8 mouse cellular contexts compared by ENCODE assay signal in the genomic region with DNA sequence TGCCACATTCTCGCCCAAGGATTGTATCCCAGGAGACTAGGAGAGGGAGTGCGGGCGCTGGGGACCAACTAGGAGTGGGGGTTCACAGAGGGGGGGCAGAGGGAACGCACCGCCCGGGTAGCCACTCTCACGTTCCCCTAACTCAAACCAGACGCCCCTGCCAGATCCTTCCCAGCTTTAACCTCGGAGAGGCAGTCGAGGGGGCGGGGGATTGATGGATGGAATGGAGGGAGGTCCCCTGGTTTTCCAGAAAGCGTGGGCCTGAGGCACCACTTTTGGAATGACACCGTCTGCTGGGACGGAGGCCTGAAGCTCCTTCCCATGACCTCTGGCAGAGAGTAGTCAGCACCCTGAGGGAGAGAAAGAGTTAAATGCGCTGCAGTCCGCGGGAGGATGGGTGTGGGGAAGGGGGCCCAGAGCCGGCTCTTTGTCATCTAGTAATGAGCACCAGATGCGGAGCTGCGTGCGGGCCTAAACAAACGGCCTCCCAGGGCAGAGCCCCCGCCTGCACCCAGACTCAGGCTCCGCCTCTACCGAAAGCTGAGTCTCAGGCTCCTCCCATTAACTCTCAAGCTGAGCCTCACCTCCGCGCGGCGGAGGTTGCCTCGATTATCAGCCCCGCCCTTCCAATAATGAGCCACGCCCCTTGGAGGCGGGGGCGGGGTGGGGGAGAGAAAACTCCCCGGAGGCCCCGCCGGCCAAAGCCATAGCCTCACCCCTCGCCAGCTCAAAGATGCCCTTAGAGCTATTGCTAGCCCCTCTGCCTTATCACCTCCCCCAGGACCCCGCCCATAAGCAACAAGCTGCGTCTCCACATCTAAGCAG. TPM values are rescaled to one million over a fixed set of nuclear protein-coding genes. Genes with fewer than 3 reads are reported as not detected.
DNase-seq lines count a peak whose midpoint lies in the region; ATAC-seq lines count a peak whose summit lies in the region.

No protein-coding gene starts in this region.

- DNase-seq in left cerebral cortex, postnatal 4 days = peak; percentile 41
- DNase-seq in left cerebral cortex, postnatal 14 days (ENCODE audit: low spot score in 2 of 2) = no peak
- peak; percentile 85 for DNase-seq in c-Kit-positive CD71-negative TER-119-negative erythroid progenitor cells, embryonic 14.5 days (ENCODE audit: low read depth)
- peak; percentile 98 for DNase-seq in forelimb bud, embryonic 11.5 days (ENCODE audit: low read depth, low spot score)
- DNase-seq in liver = peak; percentile 90
- peak; percentile 85 for DNase-seq in testis, postnatal 10 days (ENCODE audit: low spot score)

- intact Hi-C loops in left cerebral cortex, postnatal 4 days (cut with DNase I) = no loop called here
- intact Hi-C loops in left cerebral cortex, postnatal 14 days (cut with DNase I) = loop anchor here (2.0 kb wide), 1 partner anchor 15 kb away; no protein-coding TSS in a partner anchor

- peak overlapping the region; percentile 79 for H3K27ac ChIP-seq in hindbrain, embryonic 13.5 days
- no peak overlapping the region for H3K27ac ChIP-seq in midbrain, embryonic 16.5 days (ENCODE audit: low read length)

- peak overlapping the region; percentile 76 for H3K4me2 ChIP-seq in hindbrain, embryonic 13.5 days
- peak overlapping the region; percentile 79 for H3K4me2 ChIP-seq in midbrain, embryonic 16.5 days (ENCODE audit: low read length)

- ATAC-seq in hindbrain, embryonic 13.5 days (ENCODE audit: low FRiP score) = peak; percentile 77
- ATAC-seq in midbrain, embryonic 16.5 days = peak; percentile 75

- H3K4me1 ChIP-seq in hindbrain, embryonic 13.5 days (replicated peaks) = peaks cover 52% of the 10 kb centered on the region
- H3K4me1 ChIP-seq in midbrain, embryonic 16.5 days (ENCODE audit: control insufficient read depth, insufficient read depth, low read length) = peaks cover 16% of the 10 kb centered on the region

- peak overlapping the region; percentile 71 for H3K9ac ChIP-seq in hindbrain, embryonic 13.5 days
- H3K9ac ChIP-seq in midbrain, embryonic 16.5 days (ENCODE audit: low read depth, low read length) = peak overlapping the region; percentile 53

- H3K4me3 ChIP-seq in hindbrain, embryonic 13.5 days = peak overlapping the region; percentile 45
- peak overlapping the region; percentile 45 for H3K4me3 ChIP-seq in midbrain, embryonic 16.5 days (ENCODE audit: low read depth, low read length)

- under 1% methylated on average over 39 of the region's 40 CpGs for WGBS in hindbrain, embryonic 13.5 days
- under 1% methylated on average over 37 of the region's 40 CpGs for WGBS in midbrain, embryonic 16.5 days

- H3K36me3 ChIP-seq in hindbrain, embryonic 13.5 days = no peaks in the 10 kb centered on the region
- no peaks in the 10 kb centered on the region for H3K36me3 ChIP-seq in midbrain, embryonic 16.5 days (ENCODE audit: control insufficient read depth, insufficient read depth, low read length)

- no peaks in the 10 kb centered on the region for H3K9me3 ChIP-seq in hindbrain, embryonic 13.5 days
- H3K9me3 ChIP-seq in midbrain, embryonic 16.5 days (replicated peaks; ENCODE audit: control insufficient read depth, low read length, poor library complexity, severe bottlenecking) = no peaks in the 10 kb centered on the region

- H3K27me3 ChIP-seq in hindbrain, embryonic 13.5 days = peaks cover 68% of the 10 kb centered on the region
- peaks cover 32% of the 10 kb centered on the region for H3K27me3 ChIP-seq in midbrain, embryonic 16.5 days (ENCODE audit: control insufficient read depth, insufficient read depth, low read depth, low read length)

RNA-seq across cellular contexts. Expression of a gene that starts 3.9 kb away (rescaled TPM):
- 10 to 100 TPM; 14.2 TPM for total RNA-seq in left cerebral cortex, postnatal 4 days (2021)
- total RNA-seq in left cerebral cortex, postnatal 14 days (2021) = 1 to 10 TPM; 9.0 to 9.4 TPM
- polyA plus RNA-seq in hindbrain, embryonic 13.5 days (2015; fragmentation: Nextera tagmentation; extraction: Ambion mirVana) = 19.1 and 20.4 TPM in 2 replicates
- polyA plus RNA-seq in midbrain, embryonic 16.5 days (2015; fragmentation: Nextera tagmentation; extraction: Ambion mirVana) = 16.0 and 16.5 TPM in 2 replicates

RNA-seq across cellular contexts. Expression of a gene that starts 13.6 kb away (rescaled TPM):
- 10 to 100 TPM; 47.7 to 55.3 TPM for total RNA-seq in left cerebral cortex, postnatal 4 days (2021)
- total RNA-seq in left cerebral cortex, postnatal 14 days (2021) = 100 to 1,000 TPM; 164 to 171 TPM
- 6.2 and 8.4 TPM in 2 replicates for polyA plus RNA-seq in hindbrain, embryonic 13.5 days (2015; fragmentation: Nextera tagmentation; extraction: Ambion mirVana)
- 22.7 and 31.9 TPM in 2 replicates for polyA plus RNA-seq in midbrain, embryonic 16.5 days (2015; fragmentation: Nextera tagmentation; extraction: Ambion mirVana)

RNA-seq across cellular contexts. Expression of a gene that starts 16.6 kb away (rescaled TPM):
- total RNA-seq in left cerebral cortex, postnatal 4 days (2021) = 10 to 100 TPM; 22.0 to 24.4 TPM
- total RNA-seq in left cerebral cortex, postnatal 14 days (2021) = 10 to 100 TPM; 24.2 to 27.5 TPM
- 57.6 and 58.2 TPM in 2 replicates for polyA plus RNA-seq in hindbrain, embryonic 13.5 days (2015; fragmentation: Nextera tagmentation; extraction: Ambion mirVana)
- 39.8 and 46.6 TPM in 2 replicates for polyA plus RNA-seq in midbrain, embryonic 16.5 days (2015; fragmentation: Nextera tagmentation; extraction: Ambion mirVana)

RNA-seq across cellular contexts. Expression of a gene that starts 21.5 kb away (rescaled TPM):
- 1 to 10 TPM; 3.9 to 7.1 TPM for total RNA-seq in left cerebral cortex, postnatal 4 days (2021)
- 10 to 100 TPM; 59.6 to 66.7 TPM for total RNA-seq in left cerebral cortex, postnatal 14 days (2021)
- 1.1 and 1.5 TPM in 2 replicates for polyA plus RNA-seq in hindbrain, embryonic 13.5 days (2015; fragmentation: Nextera tagmentation; extraction: Ambion mirVana)
- polyA plus RNA-seq in midbrain, embryonic 16.5 days (2015; fragmentation: Nextera tagmentation; extraction: Ambion mirVana) = 1.5 and 1.8 TPM in 2 replicates

RNA-seq across cellular contexts. Expression of a gene that starts 26.6 kb away (rescaled TPM):
- total RNA-seq in left cerebral cortex, postnatal 4 days (2021) = 100 to 1,000 TPM; 393 to 412 TPM
- 100 to 1,000 TPM; 325 to 352 TPM for total RNA-seq in left cerebral cortex, postnatal 14 days (2021)
- 333 TPM in 2 replicates for polyA plus RNA-seq in hindbrain, embryonic 13.5 days (2015; fragmentation: Nextera tagmentation; extraction: Ambion mirVana)
- polyA plus RNA-seq in midbrain, embryonic 16.5 days (2015; fragmentation: Nextera tagmentation; extraction: Ambion mirVana) = 430 and 432 TPM in 2 replicates

Comparison
In these comparisons a context has a peak if more than half of its experiments do, and no peak if none do; other contexts are left out.
1. DNase-seq: peak in left cerebral cortex, postnatal 4 days (single experiment), c-Kit-positive CD71-negative TER-119-negative erythroid progenitor cells, embryonic 14.5 days (single experiment), forelimb bud, embryonic 11.5 days (single experiment), liver (single experiment) and testis, postnatal 10 days (single experiment); none in left cerebral cortex, postnatal 14 days (0 of 2).